Mouse (Mus musculus) testis, adult 2 months (tissue): ENCODE measurements around the gene Pde8b.

Source experiments
- CTCF ChIP-seq: fragments of 200-500 bp; IDR thresholded peaks from 2 replicates; pipeline ENCODE4 v1.5.1; 2012; ENCODE audit warnings: low read depth, mild to moderate bottlenecking, inconsistent platforms, low read length, moderate library complexity; ENCODE audit not compliant: control insufficient read depth, insufficient read depth, insufficient replicate concordance
- POLR2A ChIP-seq: fragments of 200-500 bp; IDR thresholded peaks from 2 replicates; pipeline ENCODE4 v1.6.1; 2012; ENCODE audit warnings: low read depth, mild to moderate bottlenecking, inconsistent platforms, low read length, moderate library complexity; ENCODE audit not compliant: control insufficient read depth

- TF ChIP-seq POLR2A (no peak), CTCF (no peak)
These were observed 169.1 kb downstream of the Pde8b start for GRCm38 (mm10) chr13:95081082-95081481.
